ENCODE assay signal across 18 mouse cellular contexts in the genomic region with DNA sequence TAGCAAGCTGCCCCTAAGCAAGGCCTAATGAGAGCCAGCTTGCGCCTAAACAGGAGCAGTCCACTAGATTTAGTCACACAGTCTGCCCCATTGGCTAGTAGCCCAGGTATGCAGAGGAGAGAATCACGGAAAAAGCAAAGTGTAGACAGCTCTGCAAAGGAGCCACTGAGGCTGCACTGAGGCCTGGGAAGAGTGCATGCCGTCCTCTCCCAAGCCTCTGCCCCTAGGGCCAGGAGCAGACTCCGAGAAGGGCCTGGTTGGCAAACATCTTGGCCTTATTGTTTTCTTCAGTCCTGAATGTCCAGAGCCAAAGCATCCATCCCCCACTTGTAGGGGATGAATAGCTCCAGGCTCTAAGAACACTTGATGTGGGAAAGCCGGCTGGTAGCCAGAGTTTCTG. TPM values are rescaled to one million over a fixed set of nuclear protein-coding genes. Genes with fewer than 3 reads are reported as not detected.
DNase-seq lines count a peak whose midpoint lies in the region; ATAC-seq lines count a peak whose summit lies in the region.
"Had no signal": no experiment of that assay in that cellular context is flagged by ENCODE, and none has a peak within 500 bp of the region (broad histone marks: within the 10 kb centered on the region; RNA-seq: fewer than 3 reads in every experiment).

No protein-coding gene starts in this region.

- no peak overlapping the region for H3K27ac ChIP-seq in hindbrain, embryonic 13.5 days
- no peak overlapping the region for H3K27ac ChIP-seq in hindbrain, embryonic 11.5 days (ENCODE audit: low read depth, low read length)
- H3K27ac ChIP-seq in embryonic facial prominence, embryonic 14.5 days (replicated peaks; ENCODE audit: low read depth, low read length): no peak overlapping the region
- H3K27ac ChIP-seq: embryonic facial prominence, embryonic 12.5 days; liver, embryonic 15.5 days; midbrain, embryonic 10.5 days; neural tube, embryonic 13.5 days had no signal

- no peaks in the 10 kb centered on the region for H3K9me3 ChIP-seq in hindbrain, embryonic 13.5 days
- H3K9me3 ChIP-seq in hindbrain, embryonic 11.5 days (ENCODE audit: control insufficient read depth, low read length): no peaks in the 10 kb centered on the region
- no peaks in the 10 kb centered on the region for H3K9me3 ChIP-seq in embryonic facial prominence, embryonic 14.5 days (ENCODE audit: control insufficient read depth, low read length)
- H3K9me3 ChIP-seq: embryonic facial prominence, embryonic 12.5 days; liver, embryonic 15.5 days; midbrain, embryonic 10.5 days; neural tube, embryonic 13.5 days had no signal

- no peak for DNase-seq in hindbrain, embryonic 11.5 days (ENCODE audit: low spot score)
- peak; percentile 43 for DNase-seq in right cerebral cortex, adult 18-20 months
- no peak for DNase-seq in right cerebral cortex, postnatal 14 days
- DNase-seq in embryonic facial prominence, embryonic 14.5 days (ENCODE audit: low spot score): peak; percentile 10
- DNase-seq in left cerebral cortex, postnatal 4 days: peak; percentile 19
- no peak for DNase-seq in heart, adult 8-10 months (ENCODE audit: low spot score)
- DNase-seq in spleen, adult 18-20 months: no peak
- DNase-seq: right cerebral cortex, postnatal 4 days had no signal

- H3K4me3 ChIP-seq in hindbrain, embryonic 13.5 days: no peak overlapping the region
- H3K4me3 ChIP-seq in hindbrain, embryonic 11.5 days (ENCODE audit: low read depth, low read length): no peak overlapping the region
- H3K4me3 ChIP-seq in embryonic facial prominence, embryonic 14.5 days (ENCODE audit: low read depth, low read length): no peak overlapping the region
- H3K4me3 ChIP-seq: embryonic facial prominence, embryonic 12.5 days; liver, embryonic 15.5 days; midbrain, embryonic 10.5 days; neural tube, embryonic 13.5 days had no signal

- peaks cover 18% of the 10 kb centered on the region for H3K36me3 ChIP-seq in hindbrain, embryonic 13.5 days
- H3K36me3 ChIP-seq in hindbrain, embryonic 11.5 days (ENCODE audit: control insufficient read depth, insufficient read depth, low read length): no peaks in the 10 kb centered on the region
- peaks cover 19% of the 10 kb centered on the region; the same call in 1 of the 2 replicates for H3K36me3 ChIP-seq in embryonic facial prominence, embryonic 14.5 days (ENCODE audit: control insufficient read depth, insufficient read depth, low read length)
- H3K36me3 ChIP-seq: neural tube, embryonic 13.5 days had no signal

- no peak for ATAC-seq in hindbrain, embryonic 13.5 days (ENCODE audit: low FRiP score)
- no peak for ATAC-seq in hindbrain, embryonic 11.5 days (ENCODE audit: low FRiP score)
- ATAC-seq in embryonic facial prominence, embryonic 14.5 days (ENCODE audit: low read depth): no peak

- intact Hi-C loops in left cerebral cortex, postnatal 4 days (cut with DNase I): no loop called here

- 93% methylated on average over 5 of the region's 5 CpGs for WGBS in hindbrain, embryonic 13.5 days
- 93% methylated on average over 5 of the region's 5 CpGs for WGBS in hindbrain, embryonic 11.5 days
- 81% methylated on average over 5 of the region's 5 CpGs for WGBS in embryonic facial prominence, embryonic 14.5 days

- no peak overlapping the region for H3K4me2 ChIP-seq in hindbrain, embryonic 13.5 days
- H3K4me2 ChIP-seq in hindbrain, embryonic 11.5 days (replicated peaks; ENCODE audit: low read depth, low read length): no peak overlapping the region
- H3K4me2 ChIP-seq in embryonic facial prominence, embryonic 14.5 days (ENCODE audit: low read depth, low read length): no peak overlapping the region
- H3K4me2 ChIP-seq: embryonic facial prominence, embryonic 12.5 days; liver, embryonic 15.5 days; neural tube, embryonic 13.5 days had no signal

- peaks cover 38% of the 10 kb centered on the region for H3K4me1 ChIP-seq in hindbrain, embryonic 13.5 days (replicated peaks)
- peaks cover 2% of the 10 kb centered on the region; the same call in 1 of the 2 replicates for H3K4me1 ChIP-seq in hindbrain, embryonic 11.5 days (replicated peaks; ENCODE audit: control insufficient read depth, insufficient read depth, low read length)
- peaks cover 6% of the 10 kb centered on the region for H3K4me1 ChIP-seq in embryonic facial prominence, embryonic 14.5 days (ENCODE audit: control insufficient read depth, insufficient read depth, low read length)

- H3K9ac ChIP-seq in hindbrain, embryonic 13.5 days: peak overlapping the region; percentile 4; the same call in 1 of the 2 replicates
- H3K9ac ChIP-seq in hindbrain, embryonic 11.5 days (ENCODE audit: low read depth, low read length): no peak overlapping the region
- no peak overlapping the region for H3K9ac ChIP-seq in embryonic facial prominence, embryonic 14.5 days (ENCODE audit: low read depth, low read length)
- H3K9ac ChIP-seq: embryonic facial prominence, embryonic 12.5 days; liver, embryonic 15.5 days; neural tube, embryonic 13.5 days had no signal

- H3K27me3 ChIP-seq in hindbrain, embryonic 13.5 days: no peaks in the 10 kb centered on the region
- H3K27me3 ChIP-seq in hindbrain, embryonic 11.5 days (ENCODE audit: control insufficient read depth, insufficient read depth, low read length): no peaks in the 10 kb centered on the region
- H3K27me3 ChIP-seq in embryonic facial prominence, embryonic 14.5 days (replicated peaks; ENCODE audit: control insufficient read depth, insufficient read depth, low read length): no peaks in the 10 kb centered on the region
- H3K27me3 ChIP-seq: CH12.LX; embryonic facial prominence, embryonic 12.5 days; liver, embryonic 15.5 days; neural tube, embryonic 13.5 days had no signal

RNA-seq across cellular contexts. Expression of a gene that starts 5.0 kb away (rescaled TPM):
- polyA plus RNA-seq in hindbrain, embryonic 13.5 days (2015; fragmentation: Nextera tagmentation; extraction: Ambion mirVana): 82.3 and 85.7 TPM in 2 replicates
- 79.8 and 87.2 TPM in 2 replicates for polyA plus RNA-seq in hindbrain, embryonic 11.5 days (2014; fragmentation: Nextera tagmentation; extraction: Ambion mirVana)
- 56.3 and 57.6 TPM in 2 replicates for polyA plus RNA-seq in embryonic facial prominence, embryonic 14.5 days (2014; fragmentation: Nextera tagmentation; extraction: Ambion mirVana)
- total RNA-seq in left cerebral cortex, postnatal 4 days (2021): 10 to 100 TPM; 67.0 to 68.4 TPM
- total RNA-seq in heart, adult 8-10 months (2022): 1 to 10 TPM; 6.8 to 8.6 (median 7.9) TPM

RNA-seq across cellular contexts. Expression of a gene that starts 30.3 kb away (rescaled TPM):
- 0.26 and 0.48 TPM in 2 replicates for polyA plus RNA-seq in hindbrain, embryonic 13.5 days (2015; fragmentation: Nextera tagmentation; extraction: Ambion mirVana)
- 0.19 TPM in 1 of 2 replicates, not detected in the other for polyA plus RNA-seq in hindbrain, embryonic 11.5 days (2014; fragmentation: Nextera tagmentation; extraction: Ambion mirVana)
- polyA plus RNA-seq in embryonic facial prominence, embryonic 14.5 days (2014; fragmentation: Nextera tagmentation; extraction: Ambion mirVana): 0.60 and 1.0 TPM in 2 replicates
- total RNA-seq in left cerebral cortex, postnatal 4 days (2021): not detected
- not detected for total RNA-seq in heart, adult 8-10 months (2022)
- total RNA-seq: CH12.LX; gastrocnemius, adult 8-10 months; left cerebral cortex, postnatal 25 days had no signal
- polyA plus RNA-seq: heart, postnatal 0 days; kidney, embryonic 14.5 days; liver, embryonic 15.5 days; midbrain, embryonic 10.5 days had no signal

Comparison
In these comparisons a context has a peak if more than half of its experiments do, and no peak if none do; other contexts are left out.
1. DNase-seq: peak in right cerebral cortex, adult 18-20 months (single experiment), embryonic facial prominence, embryonic 14.5 days (single experiment) and left cerebral cortex, postnatal 4 days (single experiment); none in hindbrain, embryonic 11.5 days (single experiment), right cerebral cortex, postnatal 14 days (single experiment), heart, adult 8-10 months (single experiment) and spleen, adult 18-20 months (0 of 2).